Mouse (Mus musculus) cerebellum, postnatal 14 days (tissue): ENCODE results near the gene Tmem263.

Experiments
- DNase-seq, 2 experiments: peaks; one replicate each; pipeline ENCODE4 v3.0.0; 2021; ENCODE audit warnings: mixed read lengths in 2 of 2

Gene Tmem263

DNA sequence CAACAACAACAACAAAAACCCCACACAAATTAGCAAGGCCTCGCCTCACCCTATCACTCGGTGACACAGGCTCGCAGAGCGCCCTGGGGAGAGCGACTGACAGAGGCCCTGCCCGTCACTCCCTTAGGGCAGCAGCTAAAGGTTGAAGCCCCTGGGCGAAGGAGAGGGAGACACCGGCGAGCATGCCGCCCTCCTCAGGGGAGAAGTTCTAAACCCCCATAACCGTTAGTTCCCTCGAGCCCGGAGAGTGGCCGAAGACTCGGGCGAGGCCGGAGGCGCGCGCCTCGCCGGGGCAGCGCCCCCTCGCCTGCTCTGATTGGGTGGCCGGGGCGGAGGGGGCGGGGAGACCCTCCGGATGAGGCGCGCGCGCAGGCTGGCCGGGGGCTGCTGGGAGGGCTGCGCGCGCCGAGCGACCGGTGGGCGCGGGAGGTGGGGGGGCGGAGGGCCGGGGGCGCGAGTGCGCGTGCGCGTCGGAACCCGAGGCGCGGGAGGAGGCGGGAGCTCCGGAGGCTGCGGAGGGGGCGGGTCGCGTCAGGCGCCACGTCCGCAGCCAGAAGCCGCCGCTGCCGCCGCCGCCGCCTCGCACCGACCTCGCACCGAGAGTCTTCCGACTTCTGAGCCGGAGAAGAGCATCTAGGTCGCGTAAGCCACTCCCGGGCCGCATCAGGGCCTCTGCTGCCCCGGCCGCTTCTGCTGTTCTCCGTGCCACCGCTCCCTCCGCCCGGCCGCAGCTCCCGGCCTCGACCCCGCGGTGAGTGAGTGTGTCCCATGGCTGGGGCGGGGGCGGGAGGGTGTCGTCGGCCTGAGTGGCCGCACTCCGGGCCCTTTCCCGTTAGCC is at the start of gene Tmem263, which contains the start of gene Fhl4:
TSS of gene Tmem263 (plus strand) at position 381 of the 838 bp plus-strand sequence.
TSS of gene Fhl4 (minus strand) at position 249 of the 838 bp plus-strand sequence.
- peak; percentile 94 to 95 for DNase-seq

GRCm38 (mm10) chr10:85054876-85055275 is 47.6 kb upstream of the Tmem263 start:
- no peak for DNase-seq

- DNase-seq: no peak
Measured at GRCm38 (mm10) chr10:85071605-85072152, 30.7 kb upstream of the Tmem263 start.

GRCm38 (mm10) chr10:85101841-85102240 is 586 bp upstream of the Tmem263 start:
- peak; percentile 65 to 68 for DNase-seq

DNA sequence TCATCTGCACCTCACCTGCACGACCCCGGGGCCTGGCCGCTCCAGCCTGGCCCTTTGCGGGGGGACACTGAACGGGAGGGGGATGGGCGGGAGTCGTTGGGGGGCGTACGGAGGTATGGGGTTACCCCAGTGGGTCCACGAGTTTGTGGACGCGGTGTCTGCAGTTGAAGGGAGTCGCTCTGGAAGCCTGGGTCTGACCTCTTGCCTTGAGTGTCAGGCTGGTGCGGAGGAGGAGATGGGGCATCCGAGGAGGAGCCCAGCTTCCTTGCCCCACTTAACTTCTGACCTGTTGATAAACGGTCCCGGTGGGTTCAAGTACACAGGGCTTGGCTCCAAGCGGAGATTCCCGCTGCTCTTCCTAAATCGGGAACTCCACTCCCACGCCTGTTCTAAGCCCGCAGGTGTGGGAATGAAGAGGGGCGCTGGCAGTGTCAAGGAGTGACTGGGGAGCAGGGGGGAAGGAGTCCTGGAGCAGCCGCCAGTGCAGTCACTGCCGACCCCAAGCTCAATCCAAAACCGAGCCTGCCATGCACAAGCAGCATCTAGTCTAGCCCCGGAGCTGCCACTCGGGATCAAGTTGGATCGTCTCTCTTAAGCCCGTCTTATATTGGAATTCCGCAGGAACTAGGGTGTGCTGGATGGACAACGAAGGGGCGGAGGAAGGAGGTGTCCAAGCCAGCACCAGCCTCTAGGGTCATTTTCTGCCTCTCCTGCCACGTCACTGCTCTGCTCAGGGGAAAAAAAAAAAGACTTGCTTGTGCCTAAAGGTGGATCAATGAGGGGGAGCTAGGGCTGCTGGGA is 858 bp downstream of the Tmem263 start:
- DNase-seq: peak; percentile 44 to 45

- no peak for DNase-seq
Measured at GRCm38 (mm10) chr10:85114409-85114808, 12.0 kb downstream of the Tmem263 start.

- no peak for DNase-seq
Measured at GRCm38 (mm10) chr10:85125184-85125583, 22.8 kb downstream of the Tmem263 start.

DNA sequence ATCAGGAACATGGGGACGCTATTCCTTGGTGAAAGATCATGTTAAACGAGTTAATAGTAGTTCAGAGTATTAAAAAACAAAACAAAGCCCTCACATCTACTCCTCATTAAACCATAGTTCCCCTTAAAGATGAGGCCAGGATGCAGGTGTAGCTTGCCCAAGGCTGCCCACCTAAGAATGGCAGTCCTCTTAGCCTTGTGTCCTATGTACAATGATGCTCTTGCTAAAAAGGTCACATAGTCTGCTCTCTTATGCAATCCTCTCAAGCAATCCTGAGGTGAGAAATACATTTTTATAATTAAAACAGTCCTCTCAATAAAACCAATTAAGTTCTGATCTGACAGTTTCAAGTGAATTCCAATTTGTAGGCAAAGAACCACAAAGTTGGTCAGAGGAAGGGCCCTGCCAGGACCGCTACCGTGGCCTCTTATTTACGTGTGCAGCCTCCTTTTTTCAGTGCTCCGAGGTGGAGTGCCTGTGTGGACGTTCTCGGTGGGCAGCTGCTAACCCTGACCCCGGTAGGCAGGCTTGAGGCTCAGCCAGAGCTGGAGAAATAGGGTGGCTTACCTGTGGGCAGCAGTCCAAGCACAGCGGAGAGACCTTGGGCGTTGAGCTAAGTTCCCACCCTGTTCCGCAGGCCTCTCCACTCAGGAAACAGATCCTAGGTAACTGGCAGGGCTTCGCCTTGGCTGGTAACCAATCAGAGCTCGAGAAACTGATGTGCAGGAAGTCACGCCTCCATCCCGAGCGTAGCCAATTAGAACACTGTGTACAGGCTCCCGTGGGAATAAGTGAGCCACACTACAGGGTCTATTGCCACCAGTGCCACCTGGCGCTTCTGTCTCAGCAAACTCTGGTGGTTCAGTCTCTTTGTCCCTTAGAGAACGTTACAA is 25.2 kb downstream of the Tmem263 start, which contains the start of gene Mterf2:
TSS of gene Mterf2 (minus strand) at position 633 of the 893 bp plus-strand sequence.
- peak; percentile 97 to 98 for DNase-seq

DNA sequence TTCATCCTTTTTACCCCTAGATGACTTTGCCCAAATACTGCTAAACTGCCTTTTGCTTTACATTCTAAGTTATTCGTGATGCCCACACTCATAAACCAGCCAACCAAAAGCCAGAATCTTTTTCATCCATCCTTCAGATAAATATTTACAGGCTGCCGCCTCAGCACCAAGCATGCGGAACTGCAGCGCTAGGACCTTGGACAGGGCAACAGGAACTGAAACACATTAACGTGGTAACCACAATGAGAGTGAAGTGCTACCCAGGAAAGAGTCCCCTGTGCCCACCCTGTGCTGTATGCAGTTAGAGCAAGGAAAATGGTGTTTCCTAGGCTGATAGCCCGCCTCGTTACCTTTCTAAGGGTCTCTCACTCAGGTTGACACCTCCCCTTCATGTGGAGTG is 26.0 kb downstream of the Tmem263 start:
- peak in 1 of 2 experiments; percentile 17 for DNase-seq

- DNase-seq: no peak
Measured at GRCm38 (mm10) chr10:85136573-85136972, 34.1 kb downstream of the Tmem263 start.

GRCm38 (mm10) chr10:85141465-85141864 is 39.0 kb downstream of the Tmem263 start:
- no peak for DNase-seq

GRCm38 (mm10) chr10:85146282-85146681 is 43.9 kb downstream of the Tmem263 start:
- DNase-seq: no peak

- no peak for DNase-seq
Measured at GRCm38 (mm10) chr10:85149226-85149625, 46.8 kb downstream of the Tmem263 start.

DNA sequence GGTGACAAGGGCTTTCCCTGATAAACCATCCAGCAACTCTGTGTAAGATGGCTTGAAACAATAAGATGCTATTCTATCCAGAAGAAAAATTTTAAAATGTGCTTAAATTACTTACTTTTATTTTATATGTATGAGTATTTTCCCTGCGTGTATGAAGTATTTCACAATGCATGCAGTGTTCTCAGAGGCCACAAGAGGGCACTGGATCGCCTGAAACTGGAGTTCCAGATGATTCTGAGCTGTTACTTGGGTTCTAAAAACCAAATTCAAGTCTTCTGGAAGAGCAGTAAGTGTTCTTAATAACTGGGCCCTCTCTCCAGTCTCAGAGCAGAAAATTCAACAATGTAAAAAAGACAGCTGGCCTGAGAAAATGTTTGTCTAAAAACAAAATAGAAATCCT is 51.8 kb downstream of the Tmem263 start:
- peak; percentile 76 to 82 for DNase-seq

- no peak for DNase-seq
Measured at GRCm38 (mm10) chr10:85157451-85157850, 55.0 kb downstream of the Tmem263 start.

DNA sequence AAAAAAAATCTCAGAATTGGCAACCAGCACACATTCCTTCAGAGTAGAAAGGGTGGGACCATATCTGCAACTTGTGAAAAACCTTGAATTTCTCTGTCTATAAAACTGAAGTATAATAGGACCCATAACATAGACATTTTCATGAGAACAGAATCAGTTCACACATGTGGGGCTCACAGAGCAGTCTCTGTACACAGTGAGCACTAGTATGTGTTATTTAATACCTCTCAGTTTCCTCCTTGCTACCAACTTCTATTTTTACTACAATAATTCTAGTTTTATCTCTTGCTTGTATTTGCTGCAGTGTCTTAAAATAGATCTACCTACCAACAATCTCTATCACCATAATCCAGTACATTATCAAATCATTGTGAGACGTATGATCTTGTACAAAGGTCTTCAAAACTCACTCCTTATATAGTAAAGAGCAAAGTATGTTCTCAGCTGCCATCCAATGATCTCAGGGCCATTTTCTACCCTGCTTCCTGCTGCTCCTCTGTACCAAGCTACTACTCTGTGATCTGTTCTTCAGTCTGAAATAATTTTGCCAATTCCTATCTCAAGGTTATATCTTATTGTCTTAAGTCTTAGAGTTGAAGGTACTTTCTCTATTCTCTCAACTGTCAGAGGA is 57.7 kb downstream of the Tmem263 start:
- DNase-seq: no peak

- peak in 1 of 2 experiments; percentile 46 for DNase-seq
Measured at GRCm38 (mm10) chr10:85161745-85162351, 59.4 kb downstream of the Tmem263 start.

DNA sequence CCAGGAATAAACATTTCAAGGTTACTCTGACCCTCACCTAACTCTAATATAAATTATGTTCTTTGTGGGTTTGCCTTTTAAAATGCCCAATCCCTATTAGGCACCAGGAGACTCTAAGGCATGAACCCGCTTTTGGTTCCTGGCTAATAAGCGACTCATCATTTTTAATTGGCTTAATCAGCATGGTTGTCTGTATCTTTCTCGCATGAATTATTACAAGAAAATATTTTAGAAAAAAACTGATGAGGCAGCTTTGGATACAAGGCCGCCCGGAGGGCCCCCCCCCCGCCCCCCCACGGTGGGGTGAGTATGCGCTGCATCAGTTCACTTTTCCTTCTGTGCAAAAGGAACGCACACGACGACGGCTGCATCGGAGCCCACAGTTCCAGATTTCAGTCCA is 62.4 kb downstream of the Tmem263 start:
- DNase-seq: no peak

DNA sequence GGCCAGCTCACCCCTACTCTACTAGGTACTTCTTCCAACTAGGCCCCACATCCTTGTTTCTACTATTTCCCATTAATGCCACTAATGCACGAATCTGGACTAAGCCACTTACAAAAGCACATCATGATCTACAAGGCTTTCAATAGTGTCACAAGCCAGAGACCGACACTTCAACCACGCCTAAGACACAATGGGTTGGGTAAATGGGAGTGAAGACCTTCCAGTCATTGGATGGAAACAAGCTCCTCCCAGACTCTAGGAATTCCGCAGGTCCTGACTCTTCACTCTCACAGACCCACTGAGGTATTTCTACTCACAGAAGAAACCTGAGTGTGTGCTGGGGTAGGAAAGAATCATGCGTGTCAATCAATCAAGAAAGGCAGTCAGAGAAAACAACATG is 62.9 kb downstream of the Tmem263 start:
- no peak for DNase-seq
